Mouse (Mus musculus): ENCODE measurements at regions not wholly inside any gene's neighbourhood (a gene's known extent, or its start where the extent isn't known, plus 50 kb on each side); places are given as distances from the start of the nearest gene placed in this dataset.
A peak's percentile ranks its signal among the peaks of the same experiment; 100 is the strongest.

GRCm38 (mm10) chr11:50547776-50548175, 54.1 kb upstream of the Adamts2 start:
- DNase-seq, result no peak
- TF ChIP-seq POLR2A (IDR thresholded peaks at IDR 0.05; ENCODE audit: low read depth, low read length) (no peak), CTCF (conservative IDR thresholded peaks at IDR 0.05; ENCODE audit: insufficient read depth, insufficient read length, low read depth, low read length) (no peak)
- WGBS, result 48% methylated on average over 2 of the region's 2 CpGs

GRCm38 (mm10) chr11:50546456-50547144, 55.3 kb upstream of the Adamts2 start:
- Histone ChIP-seq H3K27ac (ENCODE audit: insufficient read depth, low read depth, low read length) (no peak overlapping the region), H3K4me1 (ENCODE audit: control insufficient read depth, insufficient read depth, low read length) (no peaks in the 10 kb centered on the region), H3K27me3 (replicated peaks; ENCODE audit: control insufficient read depth, insufficient read depth, low read length) (no peaks in the 10 kb centered on the region), H3K4me3 (ENCODE audit: insufficient read depth, low read depth, low read length) (no peak overlapping the region), H3K36me3 (ENCODE audit: control insufficient read depth, insufficient read depth, low read length) (no peaks in the 10 kb centered on the region)
- peak; percentile 3 for DNase-seq
- whole genome bisulfite sequencing, result 64% methylated on average over 11 of the region's 11 CpGs
- TF ChIP-seq CTCF (conservative IDR thresholded peaks at IDR 0.05; ENCODE audit: insufficient read depth, insufficient read length, low read depth, low read length), result no peak
- no peak for TF ChIP-seq POLR2A (IDR thresholded peaks at IDR 0.05; ENCODE audit: low read depth, low read length)

More at GRCm38 (mm10) chr11:50547776-50548175, 54.1 kb upstream of the Adamts2 start:
- no peak overlapping the region for H3K4me3 ChIP-seq (ENCODE audit: insufficient read depth, low read depth, low read length)
- no peak overlapping the region for H3K27ac ChIP-seq (ENCODE audit: insufficient read depth, low read depth, low read length)
- H3K4me1 ChIP-seq (ENCODE audit: control insufficient read depth, insufficient read depth, low read length), result no peaks in the 10 kb centered on the region
- no peaks in the 10 kb centered on the region for H3K27me3 ChIP-seq (replicated peaks; ENCODE audit: control insufficient read depth, insufficient read depth, low read length)
- H3K36me3 ChIP-seq (ENCODE audit: control insufficient read depth, insufficient read depth, low read length), result no peaks in the 10 kb centered on the region

GRCm38 (mm10) chr11:50545421-50545820, 56.5 kb upstream of the Adamts2 start:
- Histone ChIP-seq H3K4me3 (ENCODE audit: insufficient read depth, low read depth, low read length) (no peak overlapping the region), H3K27ac (ENCODE audit: insufficient read depth, low read depth, low read length) (no peak overlapping the region), H3K27me3 (replicated peaks; ENCODE audit: control insufficient read depth, insufficient read depth, low read length) (no peaks in the 10 kb centered on the region), H3K36me3 (ENCODE audit: control insufficient read depth, insufficient read depth, low read length) (no peaks in the 10 kb centered on the region), H3K4me1 (ENCODE audit: control insufficient read depth, insufficient read depth, low read length) (no peaks in the 10 kb centered on the region)
- DNase-seq, result no peak
- TF ChIP-seq POLR2A (IDR thresholded peaks at IDR 0.05; ENCODE audit: low read depth, low read length) (no peak), CTCF (conservative IDR thresholded peaks at IDR 0.05; ENCODE audit: insufficient read depth, insufficient read length, low read depth, low read length) (no peak)
- WGBS, result 90% methylated on average over 6 of the region's 6 CpGs

GRCm38 (mm10) chr11:50540136-50540535, 61.7 kb upstream of the Adamts2 start:
- Histone ChIP-seq H3K27me3 (replicated peaks; ENCODE audit: control insufficient read depth, insufficient read depth, low read length) (no peaks in the 10 kb centered on the region), H3K36me3 (ENCODE audit: control insufficient read depth, insufficient read depth, low read length) (no peaks in the 10 kb centered on the region), H3K27ac (ENCODE audit: insufficient read depth, low read depth, low read length) (no peak overlapping the region), H3K4me1 (ENCODE audit: control insufficient read depth, insufficient read depth, low read length) (no peaks in the 10 kb centered on the region), H3K4me3 (ENCODE audit: insufficient read depth, low read depth, low read length) (no peak overlapping the region)
- TF ChIP-seq POLR2A (IDR thresholded peaks at IDR 0.05; ENCODE audit: low read depth, low read length) (no peak), CTCF (conservative IDR thresholded peaks at IDR 0.05; ENCODE audit: insufficient read depth, insufficient read length, low read depth, low read length) (no peak)
- peak; percentile 2 for DNase-seq
- 71% methylated on average over 11 of the region's 11 CpGs for WGBS

GRCm38 (mm10) chr11:50534266-50534665, 67.6 kb upstream of the Adamts2 start:
- no peaks in the 10 kb centered on the region for H3K27me3 ChIP-seq (replicated peaks; ENCODE audit: control insufficient read depth, insufficient read depth, low read length)
- no peak for TF ChIP-seq CTCF (conservative IDR thresholded peaks at IDR 0.05; ENCODE audit: insufficient read depth, insufficient read length, low read depth, low read length)
- no peaks in the 10 kb centered on the region for H3K4me1 ChIP-seq (ENCODE audit: control insufficient read depth, insufficient read depth, low read length)
- H3K27ac ChIP-seq (ENCODE audit: insufficient read depth, low read depth, low read length), result no peak overlapping the region
- no peaks in the 10 kb centered on the region for H3K36me3 ChIP-seq (ENCODE audit: control insufficient read depth, insufficient read depth, low read length)
- no peak for DNase-seq
- 17% methylated on average over 2 of the region's 2 CpGs for WGBS
- H3K4me3 ChIP-seq (ENCODE audit: insufficient read depth, low read depth, low read length), result no peak overlapping the region

GRCm38 (mm10) chr11:50527923-50528322, 74.0 kb upstream of the Adamts2 start:
- no peaks in the 10 kb centered on the region for H3K27me3 ChIP-seq (replicated peaks; ENCODE audit: control insufficient read depth, insufficient read depth, low read length)
- no peaks in the 10 kb centered on the region for H3K4me1 ChIP-seq (ENCODE audit: control insufficient read depth, insufficient read depth, low read length)
- TF ChIP-seq CTCF (conservative IDR thresholded peaks at IDR 0.05; ENCODE audit: insufficient read depth, insufficient read length, low read depth, low read length) (no peak), POLR2A (IDR thresholded peaks at IDR 0.05; ENCODE audit: low read depth, low read length) (no peak)
- DNase-seq, result no peak
- H3K4me3 ChIP-seq (ENCODE audit: insufficient read depth, low read depth, low read length), result no peak overlapping the region
- no peak overlapping the region for H3K27ac ChIP-seq (ENCODE audit: insufficient read depth, low read depth, low read length)
- no peaks in the 10 kb centered on the region for H3K36me3 ChIP-seq (ENCODE audit: control insufficient read depth, insufficient read depth, low read length)
- 50% methylated on average over 5 of the region's 5 CpGs for WGBS

GRCm38 (mm10) chr11:50520162-50520561, 81.7 kb upstream of the Adamts2 start:
- Histone ChIP-seq H3K4me3 (ENCODE audit: insufficient read depth, low read depth, low read length) (no peak overlapping the region), H3K27ac (ENCODE audit: insufficient read depth, low read depth, low read length) (no peak overlapping the region), H3K27me3 (replicated peaks; ENCODE audit: control insufficient read depth, insufficient read depth, low read length) (no peaks in the 10 kb centered on the region), H3K4me1 (ENCODE audit: control insufficient read depth, insufficient read depth, low read length) (no peaks in the 10 kb centered on the region), H3K36me3 (ENCODE audit: control insufficient read depth, insufficient read depth, low read length) (no peaks in the 10 kb centered on the region)
- WGBS, result 85% methylated on average over 9 of the region's 9 CpGs
- no peak for TF ChIP-seq CTCF (conservative IDR thresholded peaks at IDR 0.05; ENCODE audit: insufficient read depth, insufficient read length, low read depth, low read length)
- DNase-seq, result no peak
